Mouse (Mus musculus): ENCODE results near the gene Ccnyl1.

DNA sequence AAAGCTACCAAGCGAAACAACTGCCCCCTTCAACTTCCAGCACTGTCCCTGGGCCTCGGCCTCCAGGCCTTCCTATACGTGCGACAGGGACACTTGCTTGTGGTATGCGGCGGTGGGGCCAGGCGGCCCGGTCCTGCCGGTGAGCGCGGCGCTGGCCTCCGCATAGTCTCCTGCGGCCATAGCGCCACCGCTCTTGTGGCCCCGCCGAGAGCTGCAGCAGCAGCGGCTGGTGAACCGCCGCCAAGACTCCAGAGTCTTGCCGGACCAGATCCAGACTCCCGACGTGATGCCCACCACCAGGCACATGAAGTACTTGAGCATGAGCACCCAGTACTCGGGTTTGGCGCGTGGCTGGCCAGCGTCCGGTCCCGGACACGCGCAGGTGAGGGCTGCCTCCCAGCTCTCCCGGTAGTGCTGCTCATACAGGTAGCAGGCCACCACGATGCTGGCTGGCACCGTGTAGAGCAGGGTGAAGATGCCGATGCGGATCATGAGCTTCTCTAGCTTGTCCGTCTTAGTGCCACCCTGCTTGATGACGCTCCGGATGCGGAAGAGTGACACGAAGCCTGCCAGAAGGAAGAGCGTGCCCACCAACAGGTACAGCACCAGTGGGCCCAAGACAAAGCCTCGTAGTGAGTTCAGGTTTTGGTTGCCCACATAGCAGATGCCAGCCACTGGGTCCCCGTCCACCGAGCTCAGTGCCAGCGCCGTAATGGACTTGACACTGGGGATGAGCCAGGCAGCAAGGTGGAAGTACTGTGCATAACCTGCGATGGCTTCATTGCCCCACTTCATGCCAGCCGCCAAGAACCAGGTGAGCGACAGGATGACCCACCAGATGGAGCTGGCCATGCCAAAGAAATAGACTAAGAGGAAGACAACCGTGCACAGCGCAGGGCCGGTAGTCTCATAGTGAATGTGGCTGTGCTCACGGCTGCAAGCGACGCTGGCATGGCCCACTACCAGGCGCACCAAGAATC, 44.8 kb downstream of the Ccnyl1 start:
- TF ChIP-seq CTCF (IDR thresholded peaks at IDR 0.05; ENCODE audit: low read depth, low read length) (peak; percentile 9), POLR2A (IDR thresholded peaks at IDR 0.05; ENCODE audit: insufficient read depth, low read length) (no peak), EP300 (IDR thresholded peaks at IDR 0.05; ENCODE audit: insufficient read depth, low read depth, low read length) (no peak)

Measured in ES-Bruce4 (cell line).